Mouse (Mus musculus): Measurements from ENCODE around the gene Reps1. TPM values are rescaled to one million over a fixed set of nuclear protein-coding genes. Genes with fewer than 3 reads are reported as not detected.

The Reps1 gene
- polyA plus RNA-seq, 1 experiment from 2014 or later: 10.3 TPM

GRCm38 (mm10) chr10:18147224-18147623 lies 91.6 kb downstream of the Reps1 start:
- Histone ChIP-seq H3K9ac (ENCODE audit: low read length) (no peak overlapping the region), H3K9me3 (replicated peaks; ENCODE audit: control insufficient read depth, low read length) (no peaks in the 10 kb centered on the region), H3K27me3 (ENCODE audit: control insufficient read depth, insufficient read depth, low read length) (no peaks in the 10 kb centered on the region), H3K27ac (ENCODE audit: low read length) (no peak overlapping the region), H3K4me2 (ENCODE audit: low read depth, low read length) (no peak overlapping the region), H3K4me3 (replicated peaks; ENCODE audit: low read length) (no peak overlapping the region), H3K36me3 (ENCODE audit: control insufficient read depth, insufficient read depth, low read length) (no peaks in the 10 kb centered on the region), H3K4me1 (ENCODE audit: control insufficient read depth, insufficient read depth, low read length) (no peaks in the 10 kb centered on the region)
- 71% methylated on average over 3 of the region's 3 CpGs for WGBS
- ATAC-seq (ENCODE audit: insufficient read depth, low FRiP score): no peak

GRCm38 (mm10) chr10:18162435-18162971 lies 106.8 kb downstream of the Reps1 start:
- no peak overlapping the region for H3K27ac ChIP-seq (ENCODE audit: low read length)
- no peaks in the 10 kb centered on the region for H3K9me3 ChIP-seq (replicated peaks; ENCODE audit: control insufficient read depth, low read length)
- H3K9ac ChIP-seq (ENCODE audit: low read length): no peak overlapping the region
- ATAC-seq (ENCODE audit: insufficient read depth, low FRiP score): no peak
- WGBS: 80% methylated on average over 7 of the region's 7 CpGs
- H3K4me1 ChIP-seq (ENCODE audit: control insufficient read depth, insufficient read depth, low read length): no peaks in the 10 kb centered on the region
- no peaks in the 10 kb centered on the region for H3K27me3 ChIP-seq (ENCODE audit: control insufficient read depth, insufficient read depth, low read length)
- no peaks in the 10 kb centered on the region for H3K36me3 ChIP-seq (ENCODE audit: control insufficient read depth, insufficient read depth, low read length)
- H3K4me3 ChIP-seq (replicated peaks; ENCODE audit: low read length): no peak overlapping the region
- H3K4me2 ChIP-seq (ENCODE audit: low read depth, low read length): no peak overlapping the region

Other genes with a start within 250 kb of the Reps1 start
- gene Heca, start 107.8 kb upstream of the Reps1 start, polyA plus RNA-seq (2015; fragmentation: Nextera tagmentation; extraction: Ambion mirVana): 4.6 and 4.7 TPM in 2 replicates
- 154 and 192 TPM in 2 replicates for gene Abracl, start 32.6 kb upstream of the Reps1 start, polyA plus RNA-seq (2015; fragmentation: Nextera tagmentation; extraction: Ambion mirVana)
- gene Ect2l, start 155.0 kb downstream of the Reps1 start, polyA plus RNA-seq (2015; fragmentation: Nextera tagmentation; extraction: Ambion mirVana): 0.43 TPM in 1 of 2 replicates, not detected in the other
- gene Ccdc28a, start 179.1 kb downstream of the Reps1 start, polyA plus RNA-seq (2015; fragmentation: Nextera tagmentation; extraction: Ambion mirVana): 13.1 and 16.4 TPM in 2 replicates

Data from stomach, embryonic 16.5 days (tissue).